Mouse (Mus musculus) embryo, embryonic 11.5 days (tissue): ENCODE data around the gene Slc7a9.

Source experiments
- DNase-seq: peaks from one replicate; pipeline ENCODE4 v3.0.0-alpha.2; 2012; ENCODE audit warnings: low read depth, low spot score

The Slc7a9 gene

DNA sequence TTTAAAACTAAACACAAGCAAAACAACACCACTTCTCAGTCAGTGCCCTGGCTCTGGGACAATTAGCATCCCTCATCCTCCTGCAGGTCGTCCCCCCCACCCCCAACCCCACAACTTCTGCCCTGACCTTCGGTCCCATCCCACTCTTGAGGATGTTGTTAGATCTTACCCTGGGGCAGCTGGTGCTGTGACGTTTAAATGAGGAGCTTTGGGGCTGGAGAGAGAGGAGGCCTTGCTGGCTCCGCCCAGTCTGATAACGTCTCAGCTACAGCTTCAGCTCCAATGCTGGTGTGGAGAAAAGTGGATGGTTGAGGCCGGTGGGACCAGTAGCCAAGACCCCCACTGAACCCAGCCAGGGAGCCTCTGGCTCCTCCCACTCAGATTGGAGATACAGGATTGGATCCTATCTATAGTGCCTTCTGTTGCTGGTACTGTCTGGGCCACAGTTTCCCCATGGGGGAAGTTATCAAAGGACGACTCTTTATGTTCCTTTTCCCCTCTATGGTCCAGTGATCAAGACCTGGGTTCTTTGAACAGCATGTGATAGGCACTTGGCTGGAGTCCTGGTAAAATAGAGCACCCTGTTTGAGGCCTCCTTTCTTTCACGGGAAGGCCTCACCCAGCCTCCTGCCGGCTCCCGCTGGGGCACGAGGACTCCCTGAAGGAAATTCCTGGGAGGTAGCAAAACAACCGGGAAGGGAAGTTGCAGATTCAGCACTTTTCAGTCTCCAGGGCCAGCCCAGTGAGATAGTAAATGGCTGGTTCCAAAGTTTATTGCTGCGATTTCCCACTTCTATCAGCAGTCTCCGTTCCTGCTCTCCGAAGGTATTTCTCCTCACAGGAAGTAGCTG is at the start of gene Slc7a9:
TSS of gene Slc7a9 (plus strand) at position 801 of the 851 bp plus-strand sequence.
- DNase-seq = no peak

- no peak for DNase-seq
Observed at GRCm38 (mm10) chr7:35401169-35401568, 47.4 kb upstream of the Slc7a9 start.

DNA sequence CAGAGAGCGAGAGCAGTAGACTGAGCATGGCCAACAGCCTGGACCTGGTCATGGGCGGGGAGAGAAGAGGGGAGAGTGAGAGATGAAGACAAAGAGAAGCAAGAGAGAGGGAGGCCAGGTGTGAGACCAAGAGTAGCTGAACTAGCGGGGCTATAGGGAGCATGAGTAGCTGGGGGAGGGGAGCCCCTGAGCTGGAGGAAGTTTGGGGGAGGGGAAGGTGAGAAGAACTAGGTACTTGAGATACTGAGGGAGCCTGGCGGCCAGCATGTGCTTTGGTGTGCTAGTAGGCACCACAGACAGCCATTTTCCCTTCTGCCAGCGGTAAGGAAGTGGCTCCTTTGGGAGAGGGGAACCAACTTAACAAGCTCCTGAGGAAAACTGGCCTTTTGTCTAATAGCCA is 33.4 kb upstream of the Slc7a9 start:
- no peak for DNase-seq

- DNase-seq = no peak
Observed at GRCm38 (mm10) chr7:35415801-35416653, 32.6 kb upstream of the Slc7a9 start.

GRCm38 (mm10) chr7:35416654-35416948 is 32.0 kb upstream of the Slc7a9 start:
- no peak for DNase-seq

- no peak for DNase-seq
Observed at GRCm38 (mm10) chr7:35423071-35423470, 25.5 kb upstream of the Slc7a9 start.

GRCm38 (mm10) chr7:35428146-35428545 is 20.4 kb upstream of the Slc7a9 start:
- no peak for DNase-seq

- no peak for DNase-seq
Observed at GRCm38 (mm10) chr7:35435266-35435665, 13.3 kb upstream of the Slc7a9 start.

GRCm38 (mm10) chr7:35447501-35447900 is 1.1 kb upstream of the Slc7a9 start:
- DNase-seq = no peak

GRCm38 (mm10) chr7:35448867-35449266 is 271 bp downstream of the Slc7a9 start:
- DNase-seq = no peak

DNA sequence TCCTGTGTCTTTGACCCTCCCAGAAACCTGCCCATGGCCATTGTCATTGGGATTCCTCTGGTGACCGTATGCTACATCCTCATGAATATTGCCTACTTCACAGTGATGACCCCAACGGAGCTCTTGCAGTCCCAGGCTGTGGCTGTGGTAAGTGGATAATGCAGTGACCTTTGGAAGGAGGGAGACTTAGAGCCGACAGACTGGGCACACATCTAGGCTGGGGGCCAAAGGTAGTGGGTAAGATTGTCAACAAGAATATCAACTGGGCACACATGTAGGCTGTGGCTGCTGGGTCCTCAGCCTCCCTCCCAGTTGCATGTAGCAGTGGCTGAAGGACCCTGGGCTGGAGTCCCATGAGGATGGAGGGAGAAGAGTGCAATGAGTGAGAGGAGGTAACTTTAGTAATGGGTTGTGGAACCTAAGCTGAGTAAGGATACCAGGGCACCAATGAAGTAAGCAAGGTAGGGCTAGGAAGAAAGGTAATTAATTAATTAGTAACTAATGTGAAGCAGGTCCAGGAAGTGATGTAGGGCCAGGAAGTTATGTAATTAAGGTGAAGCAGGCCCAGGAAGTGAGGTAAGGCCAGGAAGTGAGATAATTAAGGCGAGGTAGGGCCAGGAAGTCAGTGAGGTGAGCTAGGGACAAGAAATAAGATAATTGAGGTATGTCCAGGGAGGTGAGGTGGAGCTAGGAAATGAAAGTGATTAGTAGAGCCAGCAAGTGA is 7.7 kb downstream of the Slc7a9 start:
- no peak for DNase-seq

DNA sequence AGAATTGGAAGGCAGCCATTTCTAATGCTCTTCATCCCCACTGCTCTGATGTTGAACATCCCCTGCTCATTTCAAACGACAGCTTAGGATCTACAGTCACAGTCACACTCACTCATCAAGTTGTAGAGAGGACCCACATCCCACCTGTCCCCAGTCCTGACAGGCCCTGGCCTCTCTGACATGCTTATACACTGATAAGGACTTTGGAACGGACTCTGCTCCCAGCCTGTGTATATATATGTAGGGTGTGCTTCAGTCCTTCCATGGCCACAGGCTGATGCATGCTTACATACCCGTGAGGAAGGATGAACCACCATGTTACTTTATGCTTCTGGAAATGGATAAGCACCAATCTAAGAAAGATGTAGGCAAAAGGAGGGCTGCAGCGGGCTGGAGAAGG is 12.4 kb downstream of the Slc7a9 start:
- no peak for DNase-seq

DNA sequence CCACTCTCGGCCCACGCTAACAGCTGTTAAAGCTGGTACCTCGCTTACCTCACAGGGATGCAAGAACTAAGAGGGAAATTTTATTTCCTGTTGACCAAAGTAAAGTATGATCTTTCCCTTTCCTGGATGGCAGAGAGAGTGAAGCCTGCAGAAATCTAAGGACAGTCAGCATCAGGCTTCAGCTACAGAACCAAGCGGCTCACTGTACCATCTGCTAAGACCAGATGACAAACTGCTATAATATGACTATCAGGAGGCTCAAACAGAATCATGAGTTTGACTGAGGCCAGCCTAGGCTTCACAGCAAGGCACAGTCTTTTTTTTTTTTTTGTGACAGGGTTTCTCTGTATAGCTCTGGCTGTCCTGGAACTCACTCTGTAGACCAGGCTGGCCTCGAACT is 16.4 kb downstream of the Slc7a9 start:
- no peak for DNase-seq

- no peak for DNase-seq
Observed at GRCm38 (mm10) chr7:35467856-35468255, 19.3 kb downstream of the Slc7a9 start.

- DNase-seq = no peak
Observed at GRCm38 (mm10) chr7:35470794-35471193, 22.2 kb downstream of the Slc7a9 start.

DNA sequence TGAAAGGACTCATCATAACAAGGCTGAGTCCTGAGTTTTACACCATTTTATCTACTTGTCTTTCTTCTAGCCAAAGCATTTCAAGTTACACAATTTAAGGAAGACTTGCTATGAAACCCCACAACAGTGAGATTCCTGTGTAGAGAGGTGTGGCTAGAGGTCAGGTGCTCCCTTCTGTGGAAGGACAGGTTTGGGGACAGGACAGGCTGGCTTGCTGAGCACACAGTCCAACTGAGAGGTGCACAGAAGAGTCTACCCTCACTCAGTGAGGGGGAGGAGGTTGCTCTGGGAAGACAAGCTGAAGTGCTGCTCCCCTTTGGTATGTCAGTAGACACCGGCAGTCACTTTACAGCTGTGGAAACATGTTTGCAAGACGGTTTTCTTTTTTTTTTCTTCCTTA is 27.9 kb downstream of the Slc7a9 start:
- DNase-seq = no peak

DNA sequence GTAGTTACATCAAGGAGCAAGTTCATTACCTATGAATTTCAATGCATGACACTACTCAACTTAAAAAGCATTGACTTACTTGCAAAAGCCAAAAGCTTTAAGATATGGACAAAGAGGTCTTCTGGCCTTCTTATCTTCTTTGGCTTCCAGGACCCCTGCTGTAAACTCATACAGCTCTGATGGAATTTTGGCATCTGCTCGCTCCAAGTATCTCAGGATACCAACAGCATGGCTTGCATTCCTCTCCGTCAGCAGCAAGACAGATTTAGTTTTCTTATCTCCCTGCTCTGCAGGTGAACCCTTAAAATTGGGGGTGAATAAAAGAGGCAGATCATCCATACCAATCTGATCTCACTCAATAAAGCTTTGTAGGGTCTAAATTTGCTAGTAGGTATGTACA is 36.5 kb downstream of the Slc7a9 start:
- no peak for DNase-seq

- DNase-seq = no peak
Observed at GRCm38 (mm10) chr7:35486553-35486952, 38.0 kb downstream of the Slc7a9 start.

GRCm38 (mm10) chr7:35490186-35490585 is 41.6 kb downstream of the Slc7a9 start:
- DNase-seq = no peak

- no peak for DNase-seq
Observed at GRCm38 (mm10) chr7:35491005-35491404, 42.4 kb downstream of the Slc7a9 start.

DNA sequence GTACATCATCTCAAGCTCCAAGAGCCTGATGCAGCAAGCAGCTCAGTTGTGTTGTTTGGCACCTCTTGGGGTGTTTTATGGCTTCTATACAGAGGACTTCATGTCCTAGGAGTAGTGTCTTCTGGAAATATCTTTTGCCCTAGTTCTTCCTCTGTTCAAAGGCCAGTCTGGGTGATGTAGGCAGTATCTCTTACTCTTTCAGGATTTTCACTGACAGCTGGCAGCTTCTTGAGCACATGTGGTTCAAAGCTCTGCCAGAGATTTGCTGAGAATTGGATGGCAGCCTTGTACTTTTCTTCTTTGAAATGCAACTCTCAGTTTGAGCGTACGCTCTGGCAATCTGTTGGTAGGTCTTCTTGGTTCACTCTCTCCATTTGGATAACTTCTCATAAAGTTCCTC is 48.9 kb downstream of the Slc7a9 start:
- no peak for DNase-seq

- no peak for DNase-seq
Observed at GRCm38 (mm10) chr7:35501995-35502394, 53.4 kb downstream of the Slc7a9 start.
